Mouse (Mus musculus) testis, adult 2 months (tissue): ENCODE measurements around the gene Slc2a9. TPM values are rescaled to one million over a fixed set of nuclear protein-coding genes. Genes with fewer than 3 reads are reported as not detected.

ENCODE experiments used
- H3K27ac ChIP-seq: fragments of 200-500 bp; 2 replicates; pipeline ENCODE4 v1.5.1; 2012; ENCODE audit warnings: low read depth, low read length; ENCODE audit not compliant: control insufficient read depth, insufficient read depth
- H3K27me3 ChIP-seq: fragments of 200-500 bp; 2 replicates; pipeline ENCODE4 v1.6.1; 2012; ENCODE audit warnings: mild to moderate bottlenecking, low read length, moderate library complexity; ENCODE audit not compliant: control insufficient read depth, insufficient read depth
- H3K36me3 ChIP-seq: fragments of 200-500 bp; 2 replicates; pipeline ENCODE4 v1.6.1; 2012; ENCODE audit warnings: mild to moderate bottlenecking, low read length; ENCODE audit not compliant: control insufficient read depth, insufficient read depth
- H3K4me1 ChIP-seq: fragments of 200-500 bp; 2 replicates; pipeline ENCODE4 v1.6.1; 2012; ENCODE audit warnings: low read length; ENCODE audit not compliant: control insufficient read depth, insufficient read depth
- H3K4me3 ChIP-seq: fragments of 200-500 bp; 2 replicates; pipeline ENCODE4 v1.5.1; 2012; ENCODE audit warnings: low read depth, mild to moderate bottlenecking, low read length, moderate library complexity, mixed read lengths; ENCODE audit not compliant: control insufficient read depth
- CTCF ChIP-seq: fragments of 200-500 bp; IDR thresholded peaks from 2 replicates; pipeline ENCODE4 v1.5.1; 2012; ENCODE audit warnings: low read depth, mild to moderate bottlenecking, inconsistent platforms, low read length, moderate library complexity; ENCODE audit not compliant: control insufficient read depth, insufficient read depth, insufficient replicate concordance
- POLR2A ChIP-seq: fragments of 200-500 bp; IDR thresholded peaks from 2 replicates; pipeline ENCODE4 v1.6.1; 2012; ENCODE audit warnings: low read depth, mild to moderate bottlenecking, inconsistent platforms, low read length, moderate library complexity; ENCODE audit not compliant: control insufficient read depth
- polyA plus RNA-seq: library from polyadenylated mRNA; depleted of rRNA; stranded (reverse); fragments of >200 nt; gene quantifications from 2 replicates; pipeline ENCODE4 v1.2.3, GENCODE M21; 2012

Slc2a9 gene
- polyA plus RNA-seq, 1 experiment = 0.19 TPM

DNA sequence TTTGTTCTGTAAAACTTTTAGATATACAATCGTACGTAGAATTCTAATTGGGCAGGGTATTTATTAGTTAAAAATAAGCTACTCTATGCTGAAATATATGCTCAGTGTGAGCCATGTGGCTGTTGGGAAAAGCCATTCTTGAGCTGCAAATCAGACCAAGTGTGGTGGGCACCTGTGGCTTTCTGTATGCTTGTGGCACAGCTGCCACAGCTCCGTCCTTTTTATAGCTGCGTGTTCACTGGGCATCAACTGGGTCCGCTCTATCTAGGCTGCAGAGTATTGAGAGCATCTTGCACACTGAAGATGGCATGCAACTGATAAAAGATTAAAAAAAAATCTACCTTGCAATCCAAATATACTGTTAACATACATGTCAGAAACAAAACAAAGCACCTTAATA is 20.0 kb upstream of the Slc2a9 start:
- no peak overlapping the region for H3K4me3 ChIP-seq
- H3K36me3 ChIP-seq = no peaks in the 10 kb centered on the region
- no peak for TF ChIP-seq POLR2A
- TF ChIP-seq CTCF = no peak
- no peaks in the 10 kb centered on the region for H3K4me1 ChIP-seq
- no peak overlapping the region for H3K27ac ChIP-seq
- H3K27me3 ChIP-seq = no peaks in the 10 kb centered on the region

DNA sequence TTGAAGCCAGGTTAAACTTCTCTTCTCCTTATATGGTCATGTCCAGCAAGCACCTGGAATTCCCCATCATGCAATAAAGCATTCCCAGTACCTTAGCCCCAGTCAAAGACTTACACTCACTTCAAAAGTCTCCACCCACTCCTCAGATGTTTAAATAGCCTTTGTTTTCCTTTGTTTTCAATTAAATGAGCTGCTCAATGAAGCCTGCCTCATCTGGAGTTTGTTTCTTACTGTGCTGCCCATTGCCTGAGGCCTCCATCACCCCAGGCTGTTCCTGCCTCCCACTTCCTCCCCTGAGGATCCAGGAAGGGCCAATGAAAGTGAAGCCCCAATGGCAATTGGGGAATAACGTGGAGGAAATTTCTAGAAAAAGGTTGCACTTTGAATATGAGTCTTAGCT is 17.9 kb upstream of the Slc2a9 start:
- H3K27ac ChIP-seq = no peak overlapping the region
- TF ChIP-seq CTCF = no peak
- no peak for TF ChIP-seq POLR2A

DNA sequence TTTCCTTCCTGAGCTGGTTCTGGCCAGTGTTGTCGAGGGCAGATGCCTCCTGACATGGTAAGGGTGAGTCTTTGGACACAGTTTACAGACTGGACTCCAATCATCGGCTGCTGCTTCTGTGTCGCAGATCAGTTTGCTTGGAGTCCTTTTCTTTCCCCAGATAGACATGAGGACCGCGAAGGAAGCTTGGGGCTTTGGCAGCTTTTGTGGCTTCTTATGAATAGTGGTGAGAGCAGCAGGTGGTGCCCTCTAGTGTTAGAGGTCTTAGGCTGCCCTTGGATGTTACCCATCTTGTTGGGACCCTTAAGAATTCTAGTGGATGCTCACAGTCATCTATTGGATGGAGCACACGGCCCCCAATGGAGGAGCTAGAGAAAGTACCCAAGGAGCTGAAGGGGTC is 13.3 kb upstream of the Slc2a9 start:
- H3K27ac ChIP-seq = no peak overlapping the region
- no peaks in the 10 kb centered on the region for H3K36me3 ChIP-seq
- no peaks in the 10 kb centered on the region for H3K27me3 ChIP-seq

More for the DNA sequence above, 17.9 kb upstream of the Slc2a9 start:
- peak overlapping the region; percentile 62 for H3K4me3 ChIP-seq
- no peaks in the 10 kb centered on the region for H3K27me3 ChIP-seq
- H3K36me3 ChIP-seq = no peaks in the 10 kb centered on the region
- no peaks in the 10 kb centered on the region for H3K4me1 ChIP-seq

DNA sequence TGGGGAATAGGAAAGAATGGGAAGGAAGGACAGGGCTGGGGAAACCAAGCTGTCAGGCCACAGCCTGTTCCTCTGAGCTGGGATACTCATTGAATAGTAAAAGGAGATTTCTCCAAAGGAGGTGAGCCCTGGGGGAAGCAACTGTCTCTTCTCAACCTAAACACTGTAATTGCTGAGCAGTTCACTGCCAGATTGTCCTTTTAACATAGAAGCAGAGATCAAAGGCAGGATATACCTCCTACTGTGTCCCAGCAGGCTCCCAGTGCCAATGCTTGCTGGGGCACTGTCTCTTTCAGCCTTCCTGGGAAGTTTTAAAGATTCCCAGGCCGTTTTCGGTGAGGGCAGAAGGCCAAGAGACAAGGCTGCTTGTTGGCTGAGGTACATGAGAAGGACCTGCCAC is 10.0 kb upstream of the Slc2a9 start:
- no peaks in the 10 kb centered on the region for H3K27me3 ChIP-seq
- no peaks in the 10 kb centered on the region for H3K4me1 ChIP-seq
- TF ChIP-seq POLR2A = no peak
- TF ChIP-seq CTCF = no peak
- no peak overlapping the region for H3K4me3 ChIP-seq
- no peaks in the 10 kb centered on the region for H3K36me3 ChIP-seq
- H3K27ac ChIP-seq = no peak overlapping the region

More for the DNA sequence above, 13.3 kb upstream of the Slc2a9 start:
- Histone ChIP-seq H3K4me1 (no peaks in the 10 kb centered on the region), H3K4me3 (no peak overlapping the region)
- TF ChIP-seq POLR2A (no peak), CTCF (no peak)

DNA sequence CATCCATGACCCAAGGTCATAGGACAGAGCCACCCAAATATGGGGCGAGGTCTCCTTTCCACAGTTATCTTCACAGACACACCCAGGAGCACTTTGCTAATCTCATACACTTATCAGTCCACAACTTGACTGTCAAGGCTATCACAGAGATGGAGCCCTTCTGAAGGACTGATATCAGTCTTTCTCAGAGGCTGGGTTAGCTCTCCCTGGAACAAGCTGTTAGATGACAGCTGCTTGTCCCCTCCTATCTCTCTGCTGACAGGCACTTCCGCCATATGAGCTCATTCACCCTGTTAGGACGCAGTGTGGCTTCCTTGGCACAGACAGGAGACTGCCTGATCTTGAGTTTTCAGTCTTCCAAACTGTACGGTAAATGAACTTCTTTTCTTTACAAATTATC is 6.6 kb upstream of the Slc2a9 start:
- H3K36me3 ChIP-seq = no peaks in the 10 kb centered on the region
- TF ChIP-seq CTCF = no peak
- TF ChIP-seq POLR2A = no peak
- no peaks in the 10 kb centered on the region for H3K27me3 ChIP-seq
- no peak overlapping the region for H3K4me3 ChIP-seq
- H3K27ac ChIP-seq = no peak overlapping the region
- no peaks in the 10 kb centered on the region for H3K4me1 ChIP-seq

DNA sequence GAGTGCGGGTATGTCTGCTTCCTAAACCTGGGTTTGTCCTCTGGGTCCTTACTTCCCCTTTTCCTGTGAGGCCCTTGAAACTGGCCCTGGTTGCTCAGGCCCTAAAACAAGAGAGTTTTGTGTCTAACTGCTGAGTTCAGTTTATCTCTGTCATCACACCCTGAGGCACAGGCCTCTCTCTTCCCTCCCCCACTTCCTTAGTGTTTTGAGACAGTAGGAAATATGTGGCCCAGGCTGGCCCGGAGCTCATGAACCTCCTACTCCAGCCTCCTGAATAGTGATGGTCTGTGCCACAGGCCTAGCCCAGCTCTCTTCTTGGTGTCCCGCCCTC is 2.5 kb upstream of the Slc2a9 start:
- no peaks in the 10 kb centered on the region for H3K4me1 ChIP-seq
- no peaks in the 10 kb centered on the region for H3K27me3 ChIP-seq
- H3K36me3 ChIP-seq = no peaks in the 10 kb centered on the region
- TF ChIP-seq POLR2A (no peak), CTCF (no peak)
- no peak overlapping the region for H3K4me3 ChIP-seq
- no peak overlapping the region for H3K27ac ChIP-seq

DNA sequence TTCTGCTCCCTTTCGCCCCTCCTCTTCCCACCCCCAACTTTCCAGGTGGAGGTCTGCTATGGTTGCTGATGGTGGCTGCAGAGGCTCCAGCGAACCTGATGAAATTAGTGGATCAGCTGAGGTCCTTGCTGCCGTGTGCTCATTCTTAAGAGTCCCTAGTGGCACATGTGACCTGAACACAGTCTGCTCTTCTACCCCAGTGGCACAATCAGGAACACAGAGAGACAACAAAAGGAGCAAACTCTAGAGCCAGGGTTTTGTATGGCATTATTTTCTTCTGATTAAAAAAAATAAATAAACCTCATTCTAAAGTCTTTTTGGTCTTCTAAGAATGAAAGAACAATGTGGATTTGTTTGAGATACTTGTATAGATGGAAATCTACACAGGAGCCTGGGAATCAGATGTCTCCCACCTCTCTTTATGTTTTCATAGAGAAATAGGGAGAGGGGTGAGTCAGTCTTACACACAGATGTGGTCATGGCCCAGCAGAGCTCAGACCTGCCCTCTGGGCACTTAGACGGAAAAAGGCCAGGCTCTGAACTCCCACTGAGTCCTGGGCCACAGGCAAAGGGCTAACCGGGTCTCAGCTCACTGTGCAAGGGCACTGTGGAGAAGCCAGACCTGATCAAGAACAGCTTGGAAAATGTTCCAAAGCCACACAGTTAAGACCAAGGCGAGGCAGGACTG is 1.9 kb upstream of the Slc2a9 start:
- TF ChIP-seq CTCF = no peak
- TF ChIP-seq POLR2A = no peak
- H3K4me3 ChIP-seq = no peak overlapping the region
- no peaks in the 10 kb centered on the region for H3K4me1 ChIP-seq
- no peaks in the 10 kb centered on the region for H3K27me3 ChIP-seq
- H3K27ac ChIP-seq = no peak overlapping the region
- no peaks in the 10 kb centered on the region for H3K36me3 ChIP-seq

DNA sequence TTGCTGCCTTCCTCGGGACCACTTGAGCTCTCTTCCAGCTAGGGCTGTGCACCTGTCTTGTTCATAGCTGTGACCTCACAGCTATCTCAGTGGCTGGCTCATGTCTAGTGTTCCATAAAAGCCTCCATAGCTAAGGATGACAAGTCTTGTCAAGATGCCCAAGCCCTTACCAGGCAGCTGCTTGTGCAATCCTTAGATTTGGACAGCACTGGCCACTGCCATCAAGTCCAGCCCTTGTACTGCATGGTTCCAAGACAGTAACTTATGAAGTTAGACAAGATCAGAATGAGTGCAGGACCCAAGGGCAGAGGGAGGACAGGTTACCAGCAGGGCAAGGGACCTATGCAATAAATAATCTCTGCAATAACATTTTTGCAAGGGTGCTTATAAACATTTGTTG is 1.2 kb upstream of the Slc2a9 start:
- TF ChIP-seq POLR2A = no peak
- no peak for TF ChIP-seq CTCF
- no peaks in the 10 kb centered on the region for H3K36me3 ChIP-seq
- H3K27me3 ChIP-seq = no peaks in the 10 kb centered on the region
- no peak overlapping the region for H3K4me3 ChIP-seq
- H3K27ac ChIP-seq = no peak overlapping the region
- no peaks in the 10 kb centered on the region for H3K4me1 ChIP-seq
